Mouse (Mus musculus) c-Kit-negative CD71-positive TER-119-positive erythroid progenitor cells, embryonic 14.5 days (primary cell): Measurements from ENCODE around the gene Olfr44.

Experiments
- DNase-seq: peaks from one replicate; pipeline ENCODE4 v3.0.0-alpha.2; 2013; ENCODE audit warnings: low read depth, low spot score

Gene Olfr44

DNA sequence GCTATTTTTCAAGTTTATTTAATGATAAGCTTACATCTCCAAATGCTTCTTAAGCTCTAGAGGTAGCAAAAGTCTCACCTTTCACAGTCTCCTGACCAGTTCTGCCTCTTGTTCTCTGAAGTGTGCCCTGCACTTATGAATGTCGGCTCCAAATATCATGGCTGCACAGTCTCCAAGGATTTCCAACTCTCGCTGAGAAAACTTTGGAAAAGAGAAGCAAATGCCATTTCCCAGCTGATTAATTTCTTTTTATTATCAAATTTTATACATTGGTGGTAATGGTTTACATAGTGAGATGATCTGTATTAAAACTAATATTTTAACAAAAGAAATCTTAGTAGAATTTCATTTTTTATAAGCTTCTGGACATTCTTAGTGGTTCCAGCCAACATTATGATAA is at the start of gene Olfr44:
Gene Olfr44, minus strand, starts transcription at position 101 of the 400 bp plus-strand sequence.
- DNase-seq, result no peak

DNA sequence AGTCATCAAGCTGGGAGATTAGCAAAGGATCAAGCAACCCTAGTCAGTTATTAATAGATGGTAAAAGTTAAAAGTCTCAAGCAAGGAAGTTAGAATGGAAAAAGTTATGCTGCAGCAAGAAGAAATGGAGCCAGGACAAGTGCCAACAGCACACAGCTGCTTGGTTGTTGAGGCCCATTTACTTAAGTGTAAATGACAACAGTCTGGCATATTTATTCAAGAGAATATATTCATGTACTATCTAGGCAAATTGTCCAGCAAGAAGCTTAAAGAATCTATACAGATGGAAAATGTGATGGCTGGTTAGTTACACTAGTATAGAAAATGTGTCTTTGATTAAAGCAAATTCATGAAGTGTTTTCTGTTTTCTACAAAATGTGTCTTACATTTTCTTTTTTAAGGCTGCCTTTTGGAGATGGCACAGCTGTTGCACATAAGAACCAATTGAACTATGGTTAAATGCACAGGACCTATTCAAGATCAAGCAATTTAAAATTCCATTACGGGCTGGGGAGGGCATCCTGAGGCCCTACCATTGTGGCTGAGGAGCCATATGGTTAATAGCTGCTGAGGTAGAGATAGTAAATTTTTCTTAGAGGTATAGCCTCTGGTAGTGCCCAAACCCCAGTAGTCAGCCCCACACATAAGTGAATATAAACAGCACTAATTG is 30.0 kb upstream of the Olfr44 start:
- DNase-seq, result no peak

DNA sequence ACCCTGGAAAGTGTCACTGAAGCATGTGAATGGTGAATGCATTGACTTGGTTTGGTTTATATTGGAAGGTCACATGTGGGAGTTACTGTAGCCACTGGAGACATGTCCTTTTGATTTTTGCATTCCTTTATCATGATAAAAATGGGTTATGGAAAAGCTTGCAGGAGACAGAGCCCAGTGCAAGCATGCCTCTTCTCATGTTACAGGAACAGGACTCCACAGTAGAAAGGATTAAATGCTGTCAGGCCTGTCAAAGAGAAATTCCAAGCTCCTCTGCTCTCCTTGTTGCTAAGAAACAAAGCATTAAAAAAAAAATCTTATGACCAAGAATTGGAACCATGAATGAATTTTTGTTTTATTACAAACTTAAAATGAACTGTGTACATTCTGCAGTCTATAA is 24.8 kb upstream of the Olfr44 start:
- no peak for DNase-seq

DNA sequence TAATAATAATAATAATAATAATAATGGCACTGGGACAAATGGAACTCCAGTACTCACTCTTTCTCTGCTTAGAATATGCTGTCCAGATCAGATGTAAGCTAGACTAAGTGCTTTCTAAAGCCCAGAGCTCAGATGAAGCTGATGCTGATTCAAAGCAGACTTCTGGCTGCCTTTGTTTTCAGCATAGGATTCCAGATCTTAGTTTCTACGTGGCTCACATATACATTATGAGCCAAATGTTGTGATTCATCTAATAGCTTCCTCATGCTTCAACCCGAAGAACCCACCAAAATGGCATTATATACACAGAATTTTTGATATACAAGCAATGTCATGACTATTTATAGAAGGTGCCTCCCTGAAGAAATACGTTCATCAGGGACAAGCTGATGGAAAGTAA is 21.7 kb upstream of the Olfr44 start, which contains the start of gene Olfr957:
Gene Olfr957, minus strand, starts transcription at position 279 of the 400 bp plus-strand sequence.
- no peak for DNase-seq

DNA sequence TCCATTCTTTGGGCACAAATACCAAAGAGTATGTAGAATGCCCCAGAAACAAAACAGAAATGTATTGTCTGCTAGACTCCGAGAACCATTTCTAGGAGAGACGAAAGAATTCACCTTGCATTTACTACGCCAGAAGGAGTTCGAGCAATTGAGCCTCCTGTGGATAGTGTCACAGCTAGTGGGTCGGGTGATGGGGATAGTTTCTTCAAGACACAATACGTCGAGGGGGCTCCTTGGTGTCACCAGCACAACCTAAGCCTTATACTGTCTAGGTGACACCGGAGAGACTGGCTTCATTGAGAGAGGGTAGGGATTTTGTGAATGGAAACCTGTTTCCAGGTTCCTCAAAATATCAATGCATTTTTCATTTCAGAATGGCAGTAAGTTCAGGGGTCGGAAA is 15.6 kb upstream of the Olfr44 start:
- no peak for DNase-seq

DNA sequence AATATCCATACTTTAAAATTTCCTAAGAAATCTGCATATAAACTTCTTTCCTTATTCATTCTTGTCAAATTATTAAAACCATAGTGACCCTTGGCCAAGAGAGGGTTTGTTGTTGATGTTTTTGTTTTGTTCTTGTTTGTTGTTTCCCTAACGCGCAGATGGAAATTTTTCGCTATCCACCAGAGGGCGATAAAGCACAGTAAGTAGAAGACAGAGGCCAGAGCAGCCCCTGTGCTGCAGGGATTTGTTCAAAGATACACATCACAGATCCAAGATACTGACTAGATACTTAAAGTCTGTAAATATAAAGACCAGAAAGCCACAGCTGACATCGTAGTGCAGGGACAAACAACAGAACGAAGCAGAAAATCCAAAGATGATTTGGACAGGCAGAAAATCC is 15.2 kb upstream of the Olfr44 start:
- no peak for DNase-seq

DNA sequence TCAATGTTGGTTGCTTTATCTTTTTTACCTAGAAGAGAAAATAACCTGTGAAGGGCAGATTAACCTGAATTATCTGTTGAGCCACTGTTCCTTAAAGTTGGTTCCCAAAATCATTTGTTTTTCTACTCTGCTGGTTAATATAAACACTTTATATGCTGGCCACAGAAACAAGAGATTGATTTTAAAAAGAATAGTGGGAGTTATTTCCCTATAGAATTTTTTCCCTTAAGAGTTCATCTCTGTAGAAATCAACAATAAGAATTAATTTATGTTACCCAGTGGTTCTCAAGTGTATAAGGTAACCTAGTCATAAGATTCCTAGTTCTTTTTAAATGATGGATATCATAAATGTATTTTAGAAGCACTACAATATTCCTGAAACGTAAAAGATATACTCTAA is 22.0 kb downstream of the Olfr44 start, which contains the start of gene Olfr955:
Gene Olfr955, minus strand, starts transcription at position 101 of the 400 bp plus-strand sequence.
- no peak for DNase-seq

DNA sequence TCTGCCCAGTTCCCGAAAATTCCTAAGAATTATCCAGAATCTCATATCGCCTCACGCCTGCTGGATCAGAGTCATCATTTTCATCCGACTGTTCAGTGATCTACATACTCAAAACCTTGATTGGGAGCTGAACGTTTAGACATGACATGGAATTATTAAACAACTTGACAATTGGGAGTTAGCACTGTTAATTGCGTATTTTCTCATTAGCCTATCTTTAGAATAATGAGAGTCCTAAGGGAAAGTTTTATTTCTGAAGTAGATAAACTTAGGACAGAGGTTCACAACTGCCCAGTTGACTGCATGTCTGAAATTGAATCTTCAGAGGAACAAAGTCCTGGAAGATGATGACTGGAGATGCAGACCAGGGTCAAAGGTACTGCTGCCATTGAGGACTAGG is 37.4 kb downstream of the Olfr44 start, which contains the start of gene Olfr954:
Gene Olfr954, plus strand, starts transcription at position 301 of the 400 bp plus-strand sequence.
- DNase-seq, result no peak
